Mouse (Mus musculus) stomach, embryonic 14.5 days (tissue): Measurements from ENCODE around the gene Tgfb1i1. TPM values are rescaled to one million over a fixed set of nuclear protein-coding genes. Genes with fewer than 3 reads are reported as not detected.

Experiments used
- ATAC-seq: fragments of 200-750 bp; cut with Nextera tagmentation; 2 replicates; pipeline ENCODE4 v1.8.0; 2017; ENCODE audit warnings: low read depth, moderate TSS enrichment; ENCODE audit not compliant: insufficient number of reproducible peaks, insufficient read depth, low FRiP score
- H3K27ac ChIP-seq: fragments of 300-500 bp; sonication (generic); 2 replicates; pipeline ENCODE4 v1.5.1; 2014; ENCODE audit warnings: mild to moderate bottlenecking, low read length, moderate library complexity, mixed read lengths
- H3K27me3 ChIP-seq: fragments of 300-500 bp; sonication (generic); 2 replicates; pipeline ENCODE4 v1.6.1; 2014; ENCODE audit warnings: low read length, control low read depth, mixed read lengths; ENCODE audit not compliant: control insufficient read depth, insufficient read depth
- H3K36me3 ChIP-seq: fragments of 300-500 bp; sonication (generic); 2 replicates; pipeline ENCODE4 v1.6.1; 2014; ENCODE audit warnings: mild to moderate bottlenecking, control low read depth, low read length, moderate library complexity, mixed read lengths; ENCODE audit not compliant: control insufficient read depth, insufficient read depth
- H3K4me1 ChIP-seq: fragments of 300-500 bp; sonication (generic); 2 replicates; pipeline ENCODE4 v1.6.1; 2014; ENCODE audit warnings: low read length, control low read depth, mixed read lengths; ENCODE audit not compliant: control insufficient read depth, insufficient read depth
- H3K4me2 ChIP-seq: fragments of 300-500 bp; sonication (generic); replicated peaks from 2 replicates; pipeline ENCODE4 v1.6.1; 2014; ENCODE audit warnings: low read depth, low read length, control low read depth
- H3K4me3 ChIP-seq: fragments of 300-500 bp; sonication (generic); 2 replicates; pipeline ENCODE4 v1.5.1; 2014; ENCODE audit warnings: low read depth, low read length, control low read depth
- H3K9ac ChIP-seq: fragments of 300-500 bp; sonication (generic); replicated peaks from 2 replicates; pipeline ENCODE4 v1.6.1; 2014; ENCODE audit warnings: low read depth, mild to moderate bottlenecking, control low read depth, low read length, moderate library complexity, mixed read lengths
- H3K9me3 ChIP-seq: fragments of 300-500 bp; sonication (generic); 2 replicates; pipeline ENCODE4 v1.6.1; 2016; ENCODE audit warnings: low read depth, low read length, control low read depth; ENCODE audit not compliant: control insufficient read depth
- WGBS: fragments of 180-500 bp; shearing (Covaris S2); extraction: QIAGEN DNeasy Blood & Tissue Kit; methylation state at CpG from one replicate; pipeline ENCODE4 v1.1.7; 2014; 5-methylcytosine and 5-hydroxymethylcytosine counted together
- polyA plus RNA-seq: library from polyadenylated mRNA; unstranded; fragments of >200 nt; fragmentation: Nextera tagmentation; extraction: Ambion mirVana; gene quantifications from 2 replicates; pipeline ENCODE4 v1.2.1, GENCODE M21; 2014

Tgfb1i1 gene
- polyA plus RNA-seq, 1 experiment from 2014 or later: 205 TPM

DNA sequence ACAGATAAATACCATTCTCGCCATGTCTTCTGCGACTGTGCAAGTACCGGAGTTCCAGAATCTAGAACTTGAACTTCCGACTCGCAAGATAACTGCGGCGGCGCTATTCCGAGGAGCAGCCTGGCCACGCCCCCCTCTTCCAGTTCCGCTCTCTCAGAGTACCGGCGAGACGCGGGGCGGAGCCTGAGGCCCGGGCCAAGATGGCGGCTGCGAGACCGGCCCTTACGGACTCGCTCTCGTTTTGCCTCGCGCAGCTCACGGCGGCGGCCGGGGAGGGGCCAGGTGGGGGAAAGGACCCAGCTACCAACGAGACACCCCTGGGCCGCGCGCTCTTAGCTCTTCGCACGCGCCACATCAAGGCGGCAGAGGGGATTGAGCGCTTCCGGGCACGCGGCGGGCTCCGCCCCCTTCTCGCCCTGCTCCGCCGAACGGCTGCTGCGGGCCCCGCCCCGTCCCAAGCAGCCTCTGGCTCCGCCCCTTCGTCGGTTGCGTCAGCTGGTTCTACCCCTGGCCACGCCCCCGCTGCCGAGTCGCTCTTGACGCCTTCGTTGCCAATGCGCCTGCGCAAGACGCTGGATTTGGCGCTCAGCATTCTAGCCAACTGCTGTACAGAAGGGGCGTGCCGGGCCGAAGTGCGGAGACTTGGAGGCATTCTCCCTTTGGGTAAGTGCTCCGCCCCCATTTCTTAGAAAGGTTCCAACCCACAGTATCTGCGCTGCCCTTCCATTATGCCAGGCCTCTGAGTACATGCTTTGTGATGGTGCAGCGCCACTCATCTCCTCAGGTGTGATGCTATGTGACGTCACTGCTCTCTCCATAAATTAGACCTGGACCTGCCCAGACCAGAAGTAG, 8.5 kb upstream of the Tgfb1i1 start, which contains the start of gene 9130023H24Rik:
Gene 9130023H24Rik, minus strand, starts transcription at position 105 of the 852 bp plus-strand sequence.
- no peaks in the 10 kb centered on the region for H3K9me3 ChIP-seq
- under 1% methylated on average over 72 of the region's 72 CpGs for WGBS
- peak; percentile 91 for ATAC-seq
- H3K27me3 ChIP-seq: no peaks in the 10 kb centered on the region
- peak within 1 kb of the TSS; percentile 96 for H3K27ac ChIP-seq
- H3K36me3 ChIP-seq: peaks cover 24% of the 10 kb centered on the region
- H3K4me1 ChIP-seq: peaks cover 11% of the 10 kb centered on the region; the same call in 1 of the 2 replicates
- peak within 1 kb of the TSS; percentile 64 for H3K4me2 ChIP-seq
- peak within 1 kb of the TSS; percentile 74 for H3K9ac ChIP-seq
- H3K4me3 ChIP-seq: peak within 1 kb of the TSS; percentile 77

DNA sequence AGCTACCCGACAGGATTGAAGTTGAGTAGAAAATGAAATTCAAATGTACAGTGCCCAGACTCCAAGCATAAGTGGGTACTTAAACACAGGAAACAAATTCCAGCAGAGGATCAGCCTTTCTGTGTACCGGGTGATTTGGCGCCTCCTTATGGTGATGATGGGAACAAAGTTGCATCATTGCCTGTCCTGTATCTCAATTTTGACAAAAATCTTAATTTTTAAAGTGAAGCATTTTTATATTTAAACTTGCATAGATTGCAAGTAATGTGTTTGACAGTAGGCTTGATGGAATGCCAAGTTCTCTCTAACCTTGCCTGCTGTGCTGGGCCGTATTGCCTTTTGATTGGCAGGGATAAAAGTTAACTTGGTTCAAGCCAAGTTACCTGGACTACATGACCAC, 7.6 kb upstream of the Tgfb1i1 start:
- H3K27me3 ChIP-seq: no peaks in the 10 kb centered on the region
- H3K27ac ChIP-seq: peak overlapping the region; percentile 70; the same call in 1 of the 2 replicates
- no peak overlapping the region; the same call in 1 of the 2 replicates for H3K9ac ChIP-seq
- 21% methylated on average over 4 of the region's 4 CpGs for WGBS
- peaks cover 26% of the 10 kb centered on the region for H3K36me3 ChIP-seq
- H3K4me3 ChIP-seq: peak overlapping the region; percentile 77
- H3K4me1 ChIP-seq: peaks cover 11% of the 10 kb centered on the region; the same call in 1 of the 2 replicates
- H3K4me2 ChIP-seq: peak overlapping the region; percentile 41
- no peaks in the 10 kb centered on the region for H3K9me3 ChIP-seq
- no peak for ATAC-seq

DNA sequence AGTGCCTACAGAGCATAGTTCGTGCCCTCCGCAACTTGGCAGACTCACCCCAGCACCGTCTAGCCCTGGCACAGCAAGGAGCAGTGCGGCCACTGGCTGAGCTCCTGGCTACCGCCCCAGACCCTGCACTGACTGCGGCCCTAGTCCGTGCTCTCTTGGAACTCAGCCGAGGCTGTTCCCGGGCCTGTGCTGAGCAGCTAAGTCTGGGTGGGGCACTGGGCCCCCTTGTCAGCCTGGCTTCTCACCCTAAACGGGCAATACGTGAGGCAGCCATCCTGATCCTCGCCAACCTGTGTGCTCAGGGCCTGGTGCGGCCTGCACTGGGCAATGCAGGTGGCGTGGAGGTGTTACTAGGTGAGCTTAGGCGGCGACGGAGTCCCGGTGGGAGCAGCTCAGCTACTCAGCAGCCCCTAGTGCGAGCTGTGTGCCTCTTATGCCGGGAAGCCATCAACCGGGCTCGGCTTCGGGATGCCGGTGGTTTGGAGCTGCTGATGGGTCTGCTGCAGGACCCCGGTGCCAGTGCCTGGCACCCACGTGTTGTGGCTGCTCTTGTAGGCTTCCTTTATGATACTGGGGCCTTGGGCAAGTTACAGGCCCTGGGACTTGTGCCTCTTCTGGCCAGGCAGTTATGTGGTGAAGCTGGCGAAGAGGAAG, 6.4 kb upstream of the Tgfb1i1 start:
- Histone ChIP-seq H3K9ac (no peak overlapping the region), H3K4me3 (no peak overlapping the region), H3K4me1 (peaks cover 11% of the 10 kb centered on the region; the same call in 1 of the 2 replicates), H3K9me3 (no peaks in the 10 kb centered on the region), H3K4me2 (no peak overlapping the region), H3K27ac (no peak overlapping the region), H3K27me3 (no peaks in the 10 kb centered on the region), H3K36me3 (peaks cover 39% of the 10 kb centered on the region)
- 94% methylated on average over 27 of the region's 27 CpGs for WGBS
- no peak for ATAC-seq

DNA sequence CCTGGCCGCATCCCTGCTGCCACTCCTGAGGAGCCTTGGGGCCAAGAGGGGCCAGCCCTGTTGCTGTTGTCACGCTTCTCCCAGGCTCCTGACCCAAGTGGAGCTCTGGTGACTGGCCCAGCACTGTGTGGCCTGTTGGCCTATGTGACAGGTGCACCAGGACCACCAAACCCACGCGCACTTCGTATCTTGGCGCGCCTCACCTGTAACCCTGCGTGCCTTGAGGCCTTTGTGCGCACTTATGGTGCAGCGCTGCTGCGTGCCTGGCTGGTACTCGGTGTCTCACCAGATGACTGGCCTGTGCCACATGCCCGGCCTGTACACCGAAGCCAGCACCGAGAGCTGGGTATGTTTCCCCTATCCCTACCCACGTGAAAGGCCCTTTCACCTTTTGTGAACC, 4.3 kb upstream of the Tgfb1i1 start:
- Histone ChIP-seq H3K4me3 (no peak overlapping the region), H3K27me3 (no peaks in the 10 kb centered on the region), H3K9ac (no peak overlapping the region), H3K4me2 (no peak overlapping the region), H3K27ac (no peak overlapping the region), H3K36me3 (peaks cover 39% of the 10 kb centered on the region), H3K9me3 (no peaks in the 10 kb centered on the region), H3K4me1 (peaks cover 13% of the 10 kb centered on the region)
- no peak for ATAC-seq
- WGBS: 97% methylated on average over 16 of the region's 16 CpGs

DNA sequence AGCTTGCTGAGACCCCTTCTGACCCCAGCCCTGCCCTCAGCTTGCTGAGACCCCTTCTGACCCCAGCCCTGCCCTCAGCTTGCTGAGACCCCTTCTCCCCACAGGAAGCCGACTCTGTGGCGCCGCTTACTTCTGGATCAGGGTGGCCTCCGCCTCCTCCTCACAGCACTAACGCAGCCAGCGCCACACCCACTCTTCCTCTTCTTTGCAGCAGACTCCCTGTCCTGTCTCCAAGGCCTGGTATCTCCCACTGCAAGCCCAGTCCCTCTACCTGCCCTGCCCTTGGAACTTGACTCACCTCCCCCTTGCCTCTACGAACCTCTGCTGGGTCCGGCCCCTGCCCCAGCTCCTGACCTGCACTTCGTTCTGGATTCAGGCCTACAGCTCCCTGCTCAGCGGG, 2.7 kb upstream of the Tgfb1i1 start:
- Histone ChIP-seq H3K4me2 (no peak overlapping the region), H3K36me3 (peaks cover 39% of the 10 kb centered on the region), H3K9me3 (no peaks in the 10 kb centered on the region), H3K27me3 (no peaks in the 10 kb centered on the region), H3K9ac (no peak overlapping the region), H3K4me3 (no peak overlapping the region), H3K27ac (no peak overlapping the region), H3K4me1 (peaks cover 17% of the 10 kb centered on the region)
- ATAC-seq: no peak
- WGBS: 61% methylated on average over 10 of the region's 10 CpGs

DNA sequence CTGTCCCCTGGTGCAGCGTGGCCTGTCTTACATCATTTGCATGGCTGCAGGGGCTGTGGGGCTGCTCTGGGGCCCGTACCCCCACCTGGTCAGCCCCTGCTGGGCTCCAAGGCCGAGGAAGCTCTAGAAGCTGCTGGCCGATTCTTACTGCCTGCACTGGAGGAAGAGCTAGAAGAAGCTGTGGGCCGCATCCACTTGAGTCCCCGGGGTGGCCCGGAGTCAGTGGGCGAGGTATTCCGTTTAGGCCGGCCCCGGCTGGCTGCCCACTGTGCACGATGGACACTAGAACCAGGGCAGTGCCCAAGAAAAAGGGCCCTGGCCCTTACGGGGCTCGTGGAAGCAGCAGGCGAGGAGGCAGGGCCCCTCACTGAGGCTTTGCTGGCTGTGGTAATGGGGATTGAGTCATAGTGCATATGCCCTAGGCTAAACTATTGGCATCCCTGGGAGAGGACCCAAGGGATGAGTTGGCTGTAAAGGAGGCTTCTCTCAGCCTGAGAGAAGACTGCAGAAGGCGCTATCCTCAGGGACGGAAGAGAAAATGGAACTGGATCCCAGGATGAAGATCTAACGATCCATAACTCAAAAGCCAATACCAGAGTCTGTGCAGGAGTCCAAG, 2.1 kb upstream of the Tgfb1i1 start:
- H3K4me3 ChIP-seq: no peak overlapping the region
- 93% methylated on average over 18 of the region's 18 CpGs for WGBS
- H3K9me3 ChIP-seq: no peaks in the 10 kb centered on the region
- no peak overlapping the region for H3K4me2 ChIP-seq
- ATAC-seq: no peak
- peaks cover 13% of the 10 kb centered on the region for H3K4me1 ChIP-seq
- H3K27ac ChIP-seq: no peak overlapping the region
- H3K27me3 ChIP-seq: no peaks in the 10 kb centered on the region
- no peak overlapping the region for H3K9ac ChIP-seq
- peaks cover 43% of the 10 kb centered on the region for H3K36me3 ChIP-seq

DNA sequence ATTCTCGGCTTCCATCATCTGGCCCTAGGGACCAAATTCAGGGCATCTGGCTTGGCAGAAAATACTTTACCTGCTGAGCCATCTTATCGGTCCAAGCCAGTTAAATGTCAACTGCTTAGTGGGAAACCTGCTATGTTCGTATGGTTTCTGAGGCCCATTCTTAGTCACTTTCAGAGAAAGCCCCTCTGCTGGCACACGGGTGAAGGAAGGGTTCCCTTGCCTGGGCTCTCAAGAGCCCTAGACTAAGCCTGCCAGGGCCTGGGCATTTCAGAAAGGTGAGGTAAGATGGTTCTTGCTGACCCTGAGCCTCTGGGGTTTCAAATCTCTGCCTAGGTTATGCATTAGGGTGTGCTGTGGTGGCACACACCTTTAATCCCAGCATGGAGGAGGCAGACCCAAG, 1.1 kb upstream of the Tgfb1i1 start:
- WGBS: 89% methylated on average over 4 of the region's 4 CpGs
- Histone ChIP-seq H3K9ac (no peak overlapping the region), H3K36me3 (peaks cover 37% of the 10 kb centered on the region), H3K9me3 (no peaks in the 10 kb centered on the region), H3K4me1 (peaks cover 12% of the 10 kb centered on the region), H3K4me2 (no peak overlapping the region), H3K27me3 (no peaks in the 10 kb centered on the region), H3K27ac (peak overlapping the region; percentile 93; the same call in 1 of the 2 replicates), H3K4me3 (no peak overlapping the region)
- no peak for ATAC-seq

DNA sequence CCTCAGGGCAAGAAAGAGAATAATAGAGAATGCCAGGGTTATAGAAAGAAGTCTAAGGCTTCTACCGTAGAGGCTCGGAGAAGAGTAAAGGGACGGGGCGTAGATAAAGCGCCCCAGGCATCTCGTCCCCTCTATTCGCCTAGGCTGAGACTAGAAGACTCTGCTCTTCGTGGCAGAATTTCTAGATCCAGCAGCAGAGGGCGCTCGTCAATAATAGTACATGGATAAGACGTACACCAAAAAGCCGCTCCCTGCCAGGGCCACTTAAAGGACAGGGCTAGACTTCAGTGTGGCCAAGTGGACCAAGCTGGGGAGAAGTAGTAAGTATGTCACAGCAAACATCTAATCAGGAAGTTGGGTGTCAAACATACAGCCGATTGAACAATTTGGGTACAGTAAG, 831 bp downstream of the Tgfb1i1 start:
- 2% methylated on average over 13 of the region's 13 CpGs for WGBS
- H3K4me1 ChIP-seq: peaks cover 19% of the 10 kb centered on the region
- no peaks in the 10 kb centered on the region for H3K9me3 ChIP-seq
- H3K36me3 ChIP-seq: peaks cover 28% of the 10 kb centered on the region
- H3K27me3 ChIP-seq: no peaks in the 10 kb centered on the region
- H3K9ac ChIP-seq: peak overlapping the region; percentile 59
- H3K27ac ChIP-seq: peak overlapping the region; percentile 93
- peak overlapping the region; percentile 68 for H3K4me2 ChIP-seq
- ATAC-seq: peak; percentile 64
- peak overlapping the region; percentile 48 for H3K4me3 ChIP-seq
